Mouse (Mus musculus): ENCODE measurements at regions not wholly inside any gene's neighbourhood (a gene's known extent, or its start where the extent isn't known, plus 50 kb on each side); places are given as distances from the start of the nearest gene placed in this dataset.

DNA sequence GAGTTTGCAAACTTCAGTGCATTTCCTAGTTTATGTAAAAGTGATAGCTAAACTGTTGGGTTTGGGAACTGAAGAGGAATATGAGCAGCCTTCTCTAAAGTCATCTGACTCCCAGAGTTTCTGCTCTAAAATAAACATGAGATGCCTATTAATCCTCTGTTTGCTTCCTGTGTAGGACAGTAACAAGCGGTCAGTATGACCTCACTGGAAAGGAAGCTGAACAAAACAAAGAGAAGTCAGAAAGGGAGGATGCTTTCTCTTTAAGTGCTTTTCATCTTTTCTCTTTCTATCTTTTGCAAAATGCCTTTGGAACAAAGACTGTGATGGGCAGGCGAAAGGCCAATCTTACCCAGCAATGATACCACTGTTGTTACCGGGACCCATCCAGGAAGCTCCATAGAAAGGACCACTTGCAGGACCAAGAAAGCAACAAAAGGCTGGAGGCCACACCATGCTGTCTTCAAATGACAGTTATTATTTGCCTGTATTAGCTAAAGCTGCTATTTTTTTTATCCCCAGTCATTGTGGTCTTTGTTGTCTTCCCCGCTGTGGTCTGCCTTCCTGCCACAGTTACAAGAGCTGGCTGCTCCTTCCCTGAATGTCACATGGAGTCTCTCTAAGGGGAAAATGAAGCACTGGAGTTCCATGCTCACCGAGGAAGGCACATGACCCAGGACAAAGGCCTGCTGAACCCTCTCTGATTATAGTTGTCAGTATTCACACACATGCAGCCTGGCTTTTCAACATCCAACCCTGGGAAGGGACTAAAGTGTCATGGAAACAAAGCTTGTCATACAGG, 253.4 kb downstream of the Galc start:
- no peak for TF ChIP-seq CTCF (IDR thresholded peaks at IDR 0.05; ENCODE audit: low read depth, low read length)
- TF ChIP-seq POLR2A (IDR thresholded peaks at IDR 0.05; ENCODE audit: borderline replicate concordance, low read depth, low read length): no peak
